Mouse (Mus musculus) megakaryocyte, embryonic 14.5 days (primary cell): ENCODE data around the gene Lrrc74b. TPM values are rescaled to one million over a fixed set of nuclear protein-coding genes. Genes with fewer than 3 reads are reported as not detected.
A peak's percentile ranks its signal among the peaks of the same experiment; 100 is the strongest.

ENCODE experiments used
- H3K27me3 ChIP-seq: replicated peaks from 2 replicates; pipeline ENCODE3; 2012; ENCODE audit warnings: inconsistent platforms
- H3K36me3 ChIP-seq: replicated peaks from 2 replicates; pipeline ENCODE3; 2012; ENCODE audit warnings: low read length, inconsistent platforms, mixed read lengths
- H3K4me1 ChIP-seq: 2 replicates; pipeline ENCODE4 v1.6.1; 2012; ENCODE audit warnings: inconsistent platforms
- H3K4me3 ChIP-seq: replicated peaks from 2 replicates; pipeline ENCODE3; 2012; ENCODE audit warnings: moderate library complexity, mild to moderate bottlenecking, inconsistent platforms
- H3K9me3 ChIP-seq: 2 replicates; pipeline ENCODE4 v1.6.1; 2012; ENCODE audit warnings: inconsistent platforms
- FLI1 ChIP-seq: IDR thresholded peaks from 2 replicates; pipeline ENCODE4 v1.6.1; 2012; ENCODE audit warnings: low read length, inconsistent platforms, mixed read lengths
- GATA1 ChIP-seq: IDR thresholded peaks from 3 replicates; pipeline ENCODE4 v1.6.1; 2012; ENCODE audit warnings: mixed read lengths, low read length, inconsistent platforms, borderline replicate concordance
- polyA plus RNA-seq: library from polyadenylated mRNA; stranded (reverse); fragments of >175 nt; gene quantifications from 2 replicates; pipeline ENCODE4 v1.2.3, GENCODE M21; 2012; ENCODE audit warnings: low replicate concordance; ENCODE audit not compliant: insufficient read depth

The Lrrc74b gene
- polyA plus RNA-seq, 1 experiment = not detected

- peak overlapping the region; percentile 91 for H3K4me3 ChIP-seq
- H3K36me3 ChIP-seq = no peaks in the 10 kb centered on the region
- H3K4me1 ChIP-seq = peaks cover 43% of the 10 kb centered on the region
- no peak for TF ChIP-seq GATA1
- no peak for TF ChIP-seq FLI1
- no peaks in the 10 kb centered on the region for H3K9me3 ChIP-seq
- peaks cover 46% of the 10 kb centered on the region for H3K27me3 ChIP-seq
These were observed 6.9 kb downstream of the Lrrc74b start for GRCm38 (mm10) chr16:17553910-17554685.

GRCm38 (mm10) chr16:17552837-17553236 is 8.2 kb downstream of the Lrrc74b start:
- Histone ChIP-seq H3K27me3 (peaks cover 45% of the 10 kb centered on the region), H3K36me3 (no peaks in the 10 kb centered on the region), H3K4me3 (no peak overlapping the region), H3K9me3 (peaks cover under 1% of the 10 kb centered on the region; the same call in 1 of the 2 replicates), H3K4me1 (peaks cover 31% of the 10 kb centered on the region)
- TF ChIP-seq GATA1 (no peak), FLI1 (no peak)

DNA sequence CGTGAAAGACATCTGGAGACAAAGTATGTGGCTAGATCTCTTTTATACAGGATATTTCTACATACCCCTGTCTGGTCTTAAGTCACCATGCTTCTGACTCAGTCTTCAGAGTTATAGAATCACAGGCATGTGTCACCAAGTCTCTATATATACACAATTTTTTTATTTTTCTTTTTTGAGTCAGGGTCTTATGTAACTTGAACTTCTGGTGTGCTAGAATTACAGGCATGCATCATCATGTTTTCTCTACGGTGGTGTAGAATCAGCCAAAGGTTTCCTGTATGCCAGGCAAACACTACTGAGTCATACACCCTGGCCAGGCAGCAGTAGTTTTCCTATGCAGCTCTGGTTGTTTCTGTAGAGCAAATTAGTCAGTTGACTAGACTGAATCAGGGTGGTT is 18.4 kb downstream of the Lrrc74b start:
- H3K4me1 ChIP-seq = peaks cover 13% of the 10 kb centered on the region
- no peaks in the 10 kb centered on the region for H3K36me3 ChIP-seq
- TF ChIP-seq FLI1 (no peak), GATA1 (no peak)
- H3K4me3 ChIP-seq = peak overlapping the region; percentile 28
- peaks cover 5% of the 10 kb centered on the region for H3K9me3 ChIP-seq
- H3K27me3 ChIP-seq = peaks cover 15% of the 10 kb centered on the region

GRCm38 (mm10) chr16:17536584-17536983 is 24.5 kb downstream of the Lrrc74b start:
- no peak overlapping the region for H3K4me3 ChIP-seq
- no peaks in the 10 kb centered on the region for H3K36me3 ChIP-seq
- H3K9me3 ChIP-seq = peaks cover 4% of the 10 kb centered on the region
- peaks cover 12% of the 10 kb centered on the region for H3K4me1 ChIP-seq
- peaks cover 13% of the 10 kb centered on the region for H3K27me3 ChIP-seq
- no peak for TF ChIP-seq GATA1
- TF ChIP-seq FLI1 = no peak

DNA sequence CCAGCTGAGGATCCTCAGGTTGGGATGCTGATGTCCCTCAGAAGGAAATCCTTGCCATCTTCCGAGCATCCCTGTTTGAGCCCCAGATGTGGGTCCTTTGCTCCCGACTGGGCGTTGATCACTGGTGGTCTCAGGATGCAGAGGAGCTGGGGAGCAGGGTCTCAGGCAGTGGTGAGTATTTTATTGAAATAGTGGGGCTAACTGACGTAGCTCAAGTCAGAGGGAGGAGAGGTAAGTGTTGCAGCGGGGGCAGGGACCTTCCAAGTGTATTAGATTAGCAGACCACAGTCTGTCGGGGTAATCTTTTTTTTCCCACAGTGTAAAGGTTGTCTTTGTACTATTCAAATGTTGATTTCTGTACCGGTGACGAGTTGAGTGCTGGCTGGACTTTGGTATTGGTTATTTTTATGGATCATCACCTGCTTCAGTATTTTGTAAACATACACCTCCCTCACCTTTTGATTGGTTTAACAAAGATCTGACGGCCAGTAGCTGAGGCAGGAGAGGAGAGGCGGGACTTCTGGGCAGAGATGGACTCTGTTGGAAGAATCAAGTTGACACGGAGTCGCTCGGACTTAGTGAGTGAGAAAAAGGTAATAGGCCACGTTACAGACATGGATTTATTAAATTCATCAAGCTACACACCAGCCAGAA is 28.2 kb downstream of the Lrrc74b start:
- TF ChIP-seq GATA1 (no peak), FLI1 (no peak)
- Histone ChIP-seq H3K36me3 (peaks cover 16% of the 10 kb centered on the region), H3K27me3 (peaks cover 2% of the 10 kb centered on the region), H3K9me3 (peaks cover 4% of the 10 kb centered on the region), H3K4me3 (no peak overlapping the region), H3K4me1 (peaks cover 38% of the 10 kb centered on the region)

DNA sequence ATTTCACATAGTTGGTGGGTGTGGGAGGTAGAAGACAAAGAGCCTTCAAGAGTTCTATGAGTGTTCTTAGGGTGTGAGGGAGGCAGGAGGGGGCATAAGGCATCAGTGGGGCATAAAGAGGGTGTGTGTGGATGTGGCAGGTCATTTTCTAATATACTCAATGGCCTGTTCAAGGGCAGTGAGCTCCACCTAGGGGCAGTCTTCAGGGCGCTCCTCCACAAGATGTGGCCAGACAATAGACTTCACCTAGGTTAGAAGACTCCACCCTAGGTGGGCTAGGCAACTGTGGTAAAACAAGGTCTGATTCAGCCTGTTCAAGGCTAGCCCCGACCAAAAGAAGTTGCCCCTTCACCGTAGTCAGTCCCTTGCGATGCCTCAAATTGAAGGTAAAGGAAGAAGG is 28.8 kb downstream of the Lrrc74b start:
- TF ChIP-seq FLI1 = no peak
- no peak for TF ChIP-seq GATA1
- Histone ChIP-seq H3K27me3 (peaks cover 2% of the 10 kb centered on the region), H3K4me1 (peaks cover 38% of the 10 kb centered on the region), H3K9me3 (peaks cover 4% of the 10 kb centered on the region), H3K4me3 (peak overlapping the region; percentile 42), H3K36me3 (peaks cover 21% of the 10 kb centered on the region)

GRCm38 (mm10) chr16:17530640-17531288 is 30.3 kb downstream of the Lrrc74b start, which contains the start of gene Thap7:
Gene Thap7, minus strand, starts transcription at chr16:17531136.
- Histone ChIP-seq H3K36me3 (peaks cover 36% of the 10 kb centered on the region), H3K9me3 (no peaks in the 10 kb centered on the region), H3K4me1 (peaks cover 38% of the 10 kb centered on the region), H3K27me3 (no peaks in the 10 kb centered on the region), H3K4me3 (peak within 1 kb of the TSS; percentile 98)
- TF ChIP-seq FLI1 (peak; percentile 66; the same call in 1 of the 2 replicates), GATA1 (no peak)

GRCm38 (mm10) chr16:17529981-17530586 is 31.0 kb downstream of the Lrrc74b start:
- TF ChIP-seq FLI1 (no peak), GATA1 (no peak)
- no peaks in the 10 kb centered on the region for H3K9me3 ChIP-seq
- no peaks in the 10 kb centered on the region for H3K27me3 ChIP-seq
- H3K4me1 ChIP-seq = peaks cover 38% of the 10 kb centered on the region
- peaks cover 43% of the 10 kb centered on the region for H3K36me3 ChIP-seq
- peak overlapping the region; percentile 98 for H3K4me3 ChIP-seq

- TF ChIP-seq GATA1 = no peak
- peaks cover 38% of the 10 kb centered on the region for H3K4me1 ChIP-seq
- H3K27me3 ChIP-seq = no peaks in the 10 kb centered on the region
- no peaks in the 10 kb centered on the region for H3K9me3 ChIP-seq
- H3K36me3 ChIP-seq = peaks cover 60% of the 10 kb centered on the region
- no peak overlapping the region for H3K4me3 ChIP-seq
These were observed 32.8 kb downstream of the Lrrc74b start for GRCm38 (mm10) chr16:17528276-17528675.
